Mouse (Mus musculus) ES-E14 (cell line): ENCODE measurements around the gene Fibp.

ENCODE experiments used
- CHD2 ChIP-seq: IDR thresholded peaks from 2 replicates; pipeline ENCODE4 v1.6.1; 2014; ENCODE audit warnings: mild to moderate bottlenecking, low read depth, low read length, inconsistent platforms
- MAFK ChIP-seq: IDR thresholded peaks from 2 replicates; pipeline ENCODE4 v1.6.1; 2014; ENCODE audit warnings: mild to moderate bottlenecking, low read depth, low read length, inconsistent platforms; ENCODE audit not compliant: insufficient read depth
- ZC3H11A ChIP-seq: IDR thresholded peaks from 2 replicates; pipeline ENCODE4 v1.6.1; 2012; ENCODE audit warnings: low read depth, mild to moderate bottlenecking, inconsistent platforms, low read length, borderline replicate concordance
- ZNF384 ChIP-seq: IDR thresholded peaks from 2 replicates; pipeline ENCODE4 v1.6.1; 2012; ENCODE audit warnings: low read depth, low read length, inconsistent platforms

- TF ChIP-seq MAFK = no peak
- TF ChIP-seq ZC3H11A = no peak
- no peak for TF ChIP-seq ZNF384
- no peak for TF ChIP-seq CHD2
Observed at GRCm38 (mm10) chr19:5455037-5455436, 5.4 kb upstream of the Fibp start.
